Mouse (Mus musculus): ENCODE measurements around the gene Gm10447. TPM values are rescaled to one million over a fixed set of nuclear protein-coding genes. Genes with fewer than 3 reads are reported as not detected.
"Not testable (repeated sequence)": the region's sequence is repeated elsewhere in the genome, so short reads cannot be mapped to it uniquely, and the experiment has no call there.

Gene Gm10447
- polyA plus RNA-seq, 1 experiment: 1.4 TPM

DNA sequence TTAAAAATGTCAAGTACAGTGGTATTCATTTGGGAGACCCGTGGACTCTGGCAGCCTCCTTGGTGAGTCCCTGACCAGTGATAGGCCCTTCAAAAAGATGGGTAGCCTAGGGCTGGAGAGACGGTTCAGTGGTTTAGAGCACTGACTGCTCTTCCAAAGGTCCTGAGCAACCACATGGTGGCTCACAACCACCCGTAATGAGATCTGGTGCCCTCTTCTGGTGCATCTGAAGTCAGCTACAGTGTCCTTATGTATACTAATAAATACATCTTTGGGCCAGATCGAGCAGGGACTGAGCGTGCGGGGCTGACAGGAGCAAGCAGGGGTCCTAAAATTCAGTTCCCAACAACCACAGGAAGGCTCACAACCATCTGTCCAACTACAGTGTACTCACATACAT lies 13.0 kb downstream of the Gm10447 start:
- DNase-seq (ENCODE audit: low read depth): no peak

GRCm38 (mm10) chr11:53441921-53442320 lies 15.0 kb downstream of the Gm10447 start:
- DNase-seq (ENCODE audit: low read depth): no peak

- no peak for DNase-seq (ENCODE audit: low read depth)
These were observed 20.6 kb downstream of the Gm10447 start for GRCm38 (mm10) chr11:53436338-53436737.

DNA sequence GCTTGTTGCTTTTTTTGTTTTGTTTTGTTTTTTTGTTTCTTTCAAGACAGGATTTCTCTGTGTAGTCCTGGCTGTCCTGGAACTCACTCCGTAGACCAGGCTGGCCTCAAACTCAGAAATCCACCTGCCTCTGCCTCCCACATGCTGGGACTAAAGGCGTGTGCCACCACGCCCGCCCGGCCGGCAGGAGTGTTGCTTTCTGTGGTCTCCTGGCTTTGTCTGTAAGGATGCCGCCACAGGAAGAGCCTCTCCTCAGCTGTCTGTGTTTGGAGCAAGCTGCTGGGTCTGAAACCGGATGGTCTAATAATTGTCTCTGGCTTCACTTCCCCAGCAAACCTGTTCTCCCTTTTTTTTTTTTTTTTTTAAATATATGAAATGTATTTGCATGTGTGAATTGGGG lies 21.4 kb downstream of the Gm10447 start:
- no peak for DNase-seq (ENCODE audit: low read depth)

- DNase-seq (ENCODE audit: low read depth): no peak
These were observed 23.9 kb downstream of the Gm10447 start for GRCm38 (mm10) chr11:53433057-53433456.

DNA sequence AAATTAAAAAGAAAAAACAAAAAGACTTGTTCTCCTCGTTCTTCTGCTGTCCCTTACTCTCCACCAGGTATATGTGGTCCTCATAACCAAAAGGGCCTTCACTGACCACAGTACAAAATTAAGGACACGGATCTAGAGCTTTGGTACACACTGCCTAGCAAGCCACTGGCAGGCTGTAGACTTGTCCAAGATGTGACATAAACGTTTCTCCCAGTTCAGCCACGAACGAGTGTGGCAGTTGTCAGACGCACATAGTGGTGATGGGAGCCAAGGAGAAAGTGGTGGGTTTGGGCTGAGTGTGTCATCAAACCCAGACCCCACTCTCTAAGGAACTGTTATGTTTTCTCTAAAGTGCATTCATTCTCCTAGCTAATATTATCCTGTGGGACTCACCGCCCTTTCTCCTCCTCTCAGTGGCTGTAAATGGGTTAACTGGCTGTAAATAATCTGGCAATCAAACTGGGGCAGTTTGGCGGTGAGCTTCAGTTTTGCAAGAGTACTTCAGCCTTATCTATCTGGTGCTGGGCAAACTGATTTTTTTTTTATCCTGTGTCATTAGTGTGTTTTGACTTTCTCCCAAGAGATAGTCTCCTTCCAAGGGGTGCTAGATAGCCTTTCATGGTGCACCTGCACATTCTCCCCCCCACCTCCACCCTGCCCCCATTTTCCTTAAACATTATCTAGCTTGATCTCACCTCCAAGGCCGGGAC lies 25.4 kb downstream of the Gm10447 start:
- DNase-seq (ENCODE audit: low read depth): no peak

- DNase-seq (ENCODE audit: low read depth): peak; percentile 99
These were observed 26.1 kb downstream of the Gm10447 start, which contains the start of the genes Uqcrq and Gdf9 for GRCm38 (mm10) chr11:53430670-53431346. Uqcrq (minus strand) TSS chr11:53430831. Gdf9 (plus strand) TSS chr11:53431023.

DNA sequence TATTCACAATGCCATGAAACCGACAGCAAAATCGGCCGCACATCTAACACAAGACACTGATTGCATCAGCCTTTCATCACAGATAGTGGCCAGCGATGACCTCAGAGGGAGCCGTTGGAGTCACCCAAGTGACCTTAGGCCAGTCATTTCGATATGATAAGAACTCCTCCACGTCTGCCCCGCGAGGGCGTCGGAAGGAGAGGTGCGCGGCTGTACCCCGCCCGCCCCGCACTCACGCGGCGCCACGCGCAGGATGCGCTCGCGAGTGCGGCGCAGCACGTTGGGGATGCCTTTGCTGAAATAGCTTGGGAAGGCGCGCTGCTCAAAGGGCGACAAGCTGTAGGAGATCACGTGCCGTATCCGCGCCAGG lies 26.6 kb downstream of the Gm10447 start:
- no peak for DNase-seq (ENCODE audit: low read depth)

DNA sequence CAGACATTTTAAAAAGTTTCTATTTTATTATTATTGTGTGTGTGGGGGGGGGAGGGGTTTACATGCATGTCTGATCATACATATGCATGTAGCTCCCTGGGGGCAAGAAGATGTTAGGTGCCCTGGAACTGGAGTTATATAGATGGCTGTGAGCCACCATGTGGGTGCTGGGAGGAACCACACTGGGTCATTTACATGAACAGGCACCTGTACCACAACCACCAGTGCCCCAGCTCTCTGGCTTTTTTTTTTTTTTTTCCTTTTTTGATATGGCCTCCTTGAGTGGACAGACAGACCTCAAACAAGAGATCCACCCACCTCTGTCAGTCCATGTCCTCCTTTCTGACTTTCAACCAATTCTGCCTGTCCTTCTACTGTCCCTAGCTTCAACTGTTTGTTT lies 27.7 kb downstream of the Gm10447 start:
- DNase-seq (ENCODE audit: low read depth): no peak

GRCm38 (mm10) chr11:53428716-53429057 lies 28.2 kb downstream of the Gm10447 start:
- DNase-seq (ENCODE audit: low read depth): no peak

DNA sequence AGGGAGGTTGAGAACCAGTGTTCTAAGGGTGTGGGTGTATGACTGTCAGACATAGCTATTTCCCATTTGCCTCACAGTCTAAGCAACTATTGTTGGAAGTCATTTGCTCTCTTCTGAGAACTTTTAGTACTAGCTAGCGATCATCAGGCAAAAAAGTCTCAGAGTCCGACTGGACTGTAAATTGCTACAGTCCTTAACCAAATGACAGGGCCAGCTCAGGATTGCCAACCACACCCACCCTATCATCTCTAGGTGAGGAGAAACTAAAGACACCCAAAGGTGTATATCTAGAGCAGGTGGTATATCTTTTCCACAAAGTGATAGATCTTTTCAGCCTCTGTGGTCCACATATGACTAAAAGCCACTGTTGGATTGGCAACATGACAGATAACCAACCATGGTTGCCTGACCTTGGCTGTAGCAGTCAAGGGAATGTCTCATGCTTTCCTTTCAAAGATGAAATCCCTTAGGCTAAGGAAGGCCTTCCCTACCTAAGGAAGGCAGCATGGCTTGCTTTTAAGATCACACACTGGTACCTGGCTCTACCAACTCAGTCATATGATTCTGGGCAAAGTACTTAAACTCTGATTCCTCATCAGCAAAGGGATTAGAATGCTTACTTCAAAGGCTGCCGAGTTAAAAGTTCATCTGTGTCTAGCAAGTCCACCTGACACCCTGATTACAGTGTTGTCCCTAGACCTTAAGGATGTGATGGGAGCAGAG lies 28.8 kb downstream of the Gm10447 start:
- DNase-seq (ENCODE audit: low read depth): no peak

- DNase-seq (ENCODE audit: low read depth): not testable (repeated sequence)
These were observed 30.0 kb downstream of the Gm10447 start for GRCm38 (mm10) chr11:53426914-53427313.

DNA sequence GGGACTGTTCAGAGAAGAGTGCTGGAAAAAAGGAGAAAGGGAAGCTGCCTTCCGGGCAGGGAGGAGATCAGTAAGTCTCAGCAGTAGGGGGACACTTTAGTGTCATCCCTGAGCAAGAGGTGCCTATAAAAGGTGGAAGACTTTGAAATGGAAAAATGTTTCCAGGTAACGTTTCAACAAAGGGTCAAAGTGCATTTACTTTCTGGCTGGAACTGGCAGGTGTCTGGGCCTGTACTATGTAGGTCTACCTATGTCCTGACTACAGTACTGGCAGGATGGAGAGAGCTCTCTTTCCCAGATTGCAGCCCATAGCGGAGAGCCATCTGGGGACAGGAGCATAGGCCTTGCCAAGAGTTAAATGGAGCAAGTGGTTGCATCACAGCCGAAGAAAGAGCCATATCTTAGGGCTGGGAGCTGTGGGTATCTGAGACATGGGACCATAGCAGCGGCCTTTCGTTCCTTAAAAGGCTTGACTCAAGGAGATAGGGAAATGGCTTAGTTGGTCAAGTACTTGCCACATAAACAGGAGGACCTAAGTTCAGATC lies 31.1 kb downstream of the Gm10447 start:
- DNase-seq (ENCODE audit: low read depth): no peak

DNA sequence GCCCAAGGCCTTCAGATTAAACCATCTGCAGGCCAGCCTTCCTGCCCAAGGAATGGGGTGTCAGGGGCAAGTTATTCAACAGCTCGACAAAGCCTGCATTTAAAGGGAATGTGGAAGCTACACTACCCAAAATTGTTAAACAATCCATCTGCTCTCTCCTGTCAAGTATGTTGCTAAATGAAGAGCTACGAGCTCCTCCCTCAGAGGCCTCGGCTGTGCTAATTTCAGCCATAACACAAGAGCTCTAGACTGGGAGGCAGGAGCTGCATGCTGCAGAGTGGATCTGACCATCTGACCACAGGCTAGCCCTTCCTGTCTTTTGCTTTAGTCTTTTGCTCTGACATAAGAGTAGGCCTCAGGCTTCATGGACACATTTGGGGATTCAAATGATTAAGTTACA lies 31.7 kb downstream of the Gm10447 start:
- DNase-seq (ENCODE audit: low read depth): no peak

- no peak for DNase-seq (ENCODE audit: low read depth)
These were observed 32.1 kb downstream of the Gm10447 start for GRCm38 (mm10) chr11:53424826-53425225.

DNA sequence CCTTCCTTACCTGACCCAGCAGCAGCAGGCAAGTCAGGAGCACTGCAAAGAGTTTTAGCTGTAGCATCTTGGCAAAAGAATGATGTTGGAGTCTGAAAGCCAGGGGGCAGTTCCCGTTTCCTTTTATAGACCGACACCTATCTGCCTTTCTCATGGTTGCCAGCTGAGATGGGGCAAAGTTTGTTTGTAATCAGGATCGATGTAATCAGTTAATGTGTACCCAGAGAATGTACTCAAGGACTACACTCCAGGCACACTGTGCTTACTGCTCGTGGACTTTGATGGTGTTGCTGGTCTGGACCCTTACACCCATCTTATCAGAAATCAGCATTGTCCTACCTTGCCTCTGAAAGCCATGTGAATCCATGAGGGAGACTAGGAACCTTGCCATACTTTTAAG lies 33.9 kb downstream of the Gm10447 start, which contains the start of gene Leap2:
TSS of gene Leap2 (minus strand) at position 135 of the 400 bp plus-strand sequence.
- no peak for DNase-seq (ENCODE audit: low read depth)

- DNase-seq (ENCODE audit: low read depth): no peak
These were observed 38.9 kb downstream of the Gm10447 start for GRCm38 (mm10) chr11:53418048-53418447.

GRCm38 (mm10) chr11:53413871-53414270 lies 43.0 kb downstream of the Gm10447 start:
- DNase-seq (ENCODE audit: low read depth): no peak

DNA sequence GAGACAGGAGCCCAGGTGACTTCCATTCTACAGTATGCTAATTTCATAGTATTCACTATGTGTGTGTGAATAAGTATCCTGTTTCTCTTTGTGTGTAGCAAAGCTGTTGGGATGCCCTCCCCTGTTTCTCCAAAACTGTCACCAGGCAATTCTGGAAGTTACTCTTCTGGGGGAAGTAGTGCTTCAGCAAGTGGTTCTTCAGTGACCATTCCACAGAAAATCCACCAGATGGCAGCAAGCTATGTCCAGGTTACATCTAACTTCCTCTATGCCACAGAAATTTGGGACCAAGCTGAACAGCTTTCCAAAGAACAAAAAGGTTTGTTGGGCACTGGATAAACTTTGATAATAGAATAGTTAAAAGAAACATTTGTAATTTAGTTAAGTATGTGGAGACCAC lies 45.2 kb downstream of the Gm10447 start:
- DNase-seq (ENCODE audit: low read depth): no peak
